Mouse (Mus musculus) G1E (cell line): ENCODE results near the gene Acsm2.
"Not testable (repeated sequence)": the region's sequence is repeated elsewhere in the genome, so short reads cannot be mapped to it uniquely, and the experiment has no call there.

Source experiments
- CTCF ChIP-seq: IDR thresholded peaks from 2 replicates; pipeline ENCODE4 v1.5.1; 2012; ENCODE audit warnings: low read depth, low read length, inconsistent platforms, mixed read lengths
- GATA1 ChIP-seq: IDR thresholded peaks from 2 replicates; pipeline ENCODE4 v1.6.1; 2012; ENCODE audit warnings: borderline replicate concordance, low read length, inconsistent platforms, mixed read lengths

- not testable (repeated sequence) for TF ChIP-seq CTCF, GATA1
Measured at GRCm38 (mm10) chr7:119562476-119562875, 8.3 kb downstream of the Acsm2 start.
